20 mouse cellular contexts compared by ENCODE assay signal in the genomic region with DNA sequence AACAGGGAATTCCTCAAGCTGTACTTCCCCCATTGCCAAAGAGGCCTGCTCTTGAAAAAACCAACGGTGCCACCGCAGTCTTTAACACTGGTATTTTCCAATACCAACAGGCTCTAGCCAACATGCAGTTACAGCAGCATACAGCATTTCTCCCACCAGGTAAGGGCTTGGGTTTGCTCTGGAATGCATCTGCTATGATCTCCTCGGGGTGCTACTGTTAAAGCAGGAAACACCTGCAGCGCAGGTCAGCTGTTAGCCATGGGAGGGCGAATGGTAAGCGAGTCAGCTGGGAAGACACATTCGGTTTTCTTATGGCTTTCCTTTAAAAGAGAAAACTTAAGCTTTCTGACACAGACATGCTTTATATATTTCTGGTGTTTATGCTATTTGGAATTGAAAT.
DNase-seq lines count a peak whose midpoint lies in the region; ATAC-seq and TF ChIP-seq lines count a peak whose summit lies in the region.
"Had no signal": no experiment of that assay in that cellular context is flagged by ENCODE, and none has a peak within 500 bp of the region (broad histone marks: within the 10 kb centered on the region; RNA-seq: fewer than 3 reads in every experiment).

No protein-coding gene starts in this region.

- H3K9me3 ChIP-seq in neural tube, embryonic 15.5 days (replicated peaks) = no peaks in the 10 kb centered on the region
- H3K9me3 ChIP-seq: forebrain, embryonic 13.5 days; heart, embryonic 10.5 days; lung, embryonic 15.5 days; megakaryocyte, embryonic 14.5 days had no signal

- no peak for TF ChIP-seq POLR2A in kidney, adult 2 months (IDR thresholded peaks at IDR 0.05; ENCODE audit: low read depth, low read length)

- peak; percentile 60; the same call in 1 of the 2 replicates for ATAC-seq in neural tube, embryonic 15.5 days (ENCODE audit: low FRiP score)
- ATAC-seq: inflammation-experienced regulatory T-cells, adult 6 months had no signal

- peak; percentile 13 for DNase-seq in kidney, adult 2 months
- no peak for DNase-seq in kidney, adult 18-20 months
- DNase-seq in CD4-positive helper T cell, adult 2 months (ENCODE audit: low read depth, low spot score) = peak; percentile 42
- peak; percentile 27 for DNase-seq in ES-CJ7 (ENCODE audit: low read depth, low spot score)
- DNase-seq in adrenal gland, adult 2 months = no peak
- no peak for DNase-seq in adipocyte (ENCODE audit: low spot score)
- DNase-seq: adrenal gland, postnatal 25 days; embryo, embryonic 11 days; gastrocnemius, postnatal 14 days; heart, postnatal 36 days; liver; right cerebral cortex, postnatal 25 days had no signal

- TF ChIP-seq CTCF in kidney, adult 2 months (conservative IDR thresholded peaks at IDR 0.05; ENCODE audit: insufficient read depth, insufficient read length, low read depth, low read length) = no peak

- no peak overlapping the region for H3K27ac ChIP-seq in kidney, adult 2 months (ENCODE audit: insufficient read depth, low read depth, low read length)
- 0 out of 2 replicates have a peak overlapping the region, but pooled peaks have one; percentile 25 for H3K27ac ChIP-seq in neural tube, embryonic 15.5 days (replicated peaks)
- H3K27ac ChIP-seq: forebrain, embryonic 13.5 days; heart, embryonic 10.5 days; kidney, postnatal 0 days; lung, embryonic 15.5 days had no signal

- H3K4me1 ChIP-seq in kidney, adult 2 months (ENCODE audit: control insufficient read depth, insufficient read depth, low read length) = peaks cover 6% of the 10 kb centered on the region; the same call in 1 of the 2 replicates
- peaks cover 10% of the 10 kb centered on the region; the same call in 1 of the 2 replicates for H3K4me1 ChIP-seq in neural tube, embryonic 15.5 days
- H3K4me1 ChIP-seq: heart, embryonic 10.5 days had no signal

- H3K4me2 ChIP-seq in neural tube, embryonic 15.5 days = peak overlapping the region; percentile 33; the same call in 1 of the 2 replicates
- H3K4me2 ChIP-seq: forebrain, embryonic 13.5 days; lung, embryonic 15.5 days had no signal

- H3K27me3 ChIP-seq in kidney, adult 2 months (replicated peaks; ENCODE audit: control insufficient read depth, insufficient read depth, low read length) = no peaks in the 10 kb centered on the region
- no peaks in the 10 kb centered on the region for H3K27me3 ChIP-seq in neural tube, embryonic 15.5 days (replicated peaks)
- H3K27me3 ChIP-seq: forebrain, embryonic 13.5 days; lung, embryonic 15.5 days; megakaryocyte, embryonic 14.5 days had no signal

- no peaks in the 10 kb centered on the region for H3K36me3 ChIP-seq in kidney, adult 2 months (ENCODE audit: control insufficient read depth, insufficient read depth, low read length)
- 0 out of 2 replicates have a peak, but pooled peaks cover 4% of the 10 kb centered on the region for H3K36me3 ChIP-seq in neural tube, embryonic 15.5 days

- H3K4me3 ChIP-seq in kidney, adult 2 months (ENCODE audit: insufficient read depth, low read depth, low read length) = no peak overlapping the region
- no peak overlapping the region for H3K4me3 ChIP-seq in neural tube, embryonic 15.5 days (replicated peaks)
- H3K4me3 ChIP-seq: forebrain, embryonic 13.5 days; heart, embryonic 10.5 days; lung, embryonic 15.5 days; megakaryocyte, embryonic 14.5 days; myocyte had no signal

- 58% methylated on average over 7 of the region's 7 CpGs for WGBS in kidney, adult 2 months
- 57% methylated on average over 7 of the region's 7 CpGs for WGBS in neural tube, embryonic 15.5 days

- H3K9ac ChIP-seq in neural tube, embryonic 15.5 days (replicated peaks) = no peak overlapping the region
- H3K9ac ChIP-seq: forebrain, embryonic 13.5 days; lung, embryonic 15.5 days had no signal

Comparison
In these comparisons a context has a peak if more than half of its experiments do, and no peak if none do; other contexts are left out.
1. DNase-seq: peak in kidney, adult 2 months (single experiment), CD4-positive helper T cell, adult 2 months (single experiment) and ES-CJ7 (single experiment); none in kidney, adult 18-20 months (single experiment), adrenal gland, adult 2 months (single experiment) and adipocyte (single experiment).